Mouse (Mus musculus) kidney, postnatal 0 days (tissue): ENCODE results near the gene Svopl. TPM values are rescaled to one million over a fixed set of nuclear protein-coding genes. Genes with fewer than 3 reads are reported as not detected.

ENCODE experiments used
- ATAC-seq: fragments of 200-750 bp; cut with Nextera tagmentation; replicated peaks from 2 replicates; pipeline ENCODE4 v1.8.0; 2017; ENCODE audit warnings: low read depth, moderate number of reproducible peaks, moderate TSS enrichment, moderate library complexity; ENCODE audit not compliant: low FRiP score
- DNase-seq: peaks from one replicate; pipeline ENCODE4 v3.0.0-alpha.2; 2016; ENCODE audit warnings: low spot score
- H3K27ac ChIP-seq: fragments of 300-500 bp; sonication (generic); 2 replicates; pipeline ENCODE4 v1.5.1; 2014; ENCODE audit warnings: mild to moderate bottlenecking
- H3K27me3 ChIP-seq: fragments of 300-500 bp; sonication (generic); 2 replicates; pipeline ENCODE4 v1.6.1; 2014; ENCODE audit warnings: low read length, mixed read lengths; ENCODE audit not compliant: insufficient read depth
- H3K36me3 ChIP-seq: fragments of 300-500 bp; sonication (generic); 2 replicates; pipeline ENCODE4 v1.6.1; 2014; ENCODE audit warnings: low read length, mixed read lengths; ENCODE audit not compliant: insufficient read depth
- H3K4me1 ChIP-seq: fragments of 300-500 bp; sonication (generic); replicated peaks from 2 replicates; pipeline ENCODE4 v1.6.1; 2014; ENCODE audit warnings: antibody characterized with exemption, low read length, mixed read lengths; ENCODE audit not compliant: insufficient read depth
- H3K4me2 ChIP-seq: fragments of 300-500 bp; sonication (generic); 2 replicates; pipeline ENCODE4 v1.6.1; 2014; ENCODE audit warnings: mild to moderate bottlenecking, low read length, moderate library complexity, mixed read lengths
- H3K4me3 ChIP-seq: fragments of 300-500 bp; sonication (generic); replicated peaks from 2 replicates; pipeline ENCODE4 v1.5.1; 2014; ENCODE audit warnings: low read depth, low read length
- H3K9ac ChIP-seq: fragments of 300-500 bp; sonication (generic); 2 replicates; pipeline ENCODE4 v1.6.1; 2014; ENCODE audit warnings: low read depth, low read length
- H3K9me3 ChIP-seq: fragments of 300-500 bp; sonication (generic); replicated peaks from 2 replicates; pipeline ENCODE4 v1.6.1; 2016; ENCODE audit warnings: low read length, inconsistent platforms, mixed read lengths
- CTCF ChIP-seq: IDR thresholded peaks from 2 replicates; pipeline ENCODE4 v1.5.1; 2016; ENCODE audit warnings: antibody characterized with exemption, low read depth, mild to moderate bottlenecking, moderate library complexity
- WGBS: fragments of 180-500 bp; shearing (Covaris S2); extraction: QIAGEN DNeasy Blood & Tissue Kit; methylation state at CpG from one replicate; pipeline ENCODE4 v1.1.7; 2014; 5-methylcytosine and 5-hydroxymethylcytosine counted together
- polyA plus RNA-seq: library from polyadenylated mRNA; unstranded; fragments of >200 nt; fragmentation: Nextera tagmentation; extraction: Ambion mirVana; gene quantifications from 2 replicates; pipeline ENCODE4 v1.2.1, GENCODE M21; 2015

Svopl gene
- polyA plus RNA-seq, 1 experiment from 2014 or later, result 16.8 TPM

GRCm38 (mm10) chr6:38021406-38021805 lies 25.4 kb downstream of the Svopl start:
- DNase-seq, result no peak
- WGBS, result 86% methylated on average over 7 of the region's 7 CpGs
- Histone ChIP-seq H3K9me3 (no peaks in the 10 kb centered on the region), H3K36me3 (no peaks in the 10 kb centered on the region), H3K4me3 (no peak overlapping the region), H3K4me1 (0 out of 2 replicates have a peak, but pooled peaks cover 4% of the 10 kb centered on the region), H3K9ac (no peak overlapping the region), H3K4me2 (no peak overlapping the region), H3K27ac (no peak overlapping the region), H3K27me3 (no peaks in the 10 kb centered on the region)
- no peak for TF ChIP-seq CTCF
- ATAC-seq, result no peak

GRCm38 (mm10) chr6:38012829-38013228 lies 34.0 kb downstream of the Svopl start:
- WGBS, result 93% methylated on average over 2 of the region's 2 CpGs
- no peak overlapping the region for H3K4me2 ChIP-seq
- no peak for TF ChIP-seq CTCF
- no peak overlapping the region for H3K4me3 ChIP-seq
- no peaks in the 10 kb centered on the region for H3K27me3 ChIP-seq
- no peaks in the 10 kb centered on the region for H3K9me3 ChIP-seq
- DNase-seq (no peak), ATAC-seq (no peak)
- no peak overlapping the region for H3K27ac ChIP-seq
- no peak overlapping the region for H3K9ac ChIP-seq
- H3K36me3 ChIP-seq, result 0 out of 2 replicates have a peak, but pooled peaks cover 5% of the 10 kb centered on the region
- H3K4me1 ChIP-seq, result no peaks in the 10 kb centered on the region

- H3K4me2 ChIP-seq, result no peak overlapping the region
- no peak overlapping the region for H3K27ac ChIP-seq
- no peaks in the 10 kb centered on the region for H3K27me3 ChIP-seq
- DNase-seq (peak; percentile 90), ATAC-seq (peak; percentile 83)
- no peaks in the 10 kb centered on the region for H3K9me3 ChIP-seq
- no peak overlapping the region for H3K9ac ChIP-seq
- 10% methylated on average over 6 of the region's 6 CpGs for WGBS
- TF ChIP-seq CTCF, result peak; percentile 92
- H3K4me1 ChIP-seq, result no peaks in the 10 kb centered on the region
- 0 out of 2 replicates have a peak, but pooled peaks cover 5% of the 10 kb centered on the region for H3K36me3 ChIP-seq
- H3K4me3 ChIP-seq, result no peak overlapping the region
Observed at GRCm38 (mm10) chr6:38007459-38007858, 39.3 kb downstream of the Svopl start.

- Histone ChIP-seq H3K4me2 (no peak overlapping the region), H3K36me3 (peaks cover 40% of the 10 kb centered on the region), H3K4me1 (no peaks in the 10 kb centered on the region), H3K4me3 (no peak overlapping the region), H3K9ac (no peak overlapping the region), H3K9me3 (no peaks in the 10 kb centered on the region), H3K27ac (no peak overlapping the region), H3K27me3 (no peaks in the 10 kb centered on the region)
- TF ChIP-seq CTCF, result no peak
- no peak for ATAC-seq
- no peak for DNase-seq
- WGBS, result 88% methylated on average over 4 of the region's 4 CpGs
Observed at GRCm38 (mm10) chr6:37967386-37967785, 79.4 kb downstream of the Svopl start.

- peaks cover 27% of the 10 kb centered on the region for H3K36me3 ChIP-seq
Observed at GRCm38 (mm10) chr6:37951306-37951705, 95.5 kb downstream of the Svopl start.

GRCm38 (mm10) chr6:37936498-37936897 lies 110.3 kb downstream of the Svopl start:
- no peak for TF ChIP-seq CTCF
- H3K4me1 ChIP-seq, result no peaks in the 10 kb centered on the region
- H3K9ac ChIP-seq, result no peak overlapping the region
- H3K27me3 ChIP-seq, result no peaks in the 10 kb centered on the region
- DNase-seq, result no peak
- H3K36me3 ChIP-seq, result peaks cover 10% of the 10 kb centered on the region; the same call in 1 of the 2 replicates
- H3K27ac ChIP-seq, result no peak overlapping the region
- ATAC-seq, result no peak
- no peak overlapping the region for H3K4me2 ChIP-seq
- WGBS, result 66% methylated on average over 6 of the region's 6 CpGs
- H3K4me3 ChIP-seq, result no peak overlapping the region
- H3K9me3 ChIP-seq, result no peaks in the 10 kb centered on the region

More at GRCm38 (mm10) chr6:37951306-37951705, 95.5 kb downstream of the Svopl start:
- no peak for TF ChIP-seq CTCF
- Histone ChIP-seq H3K4me1 (no peaks in the 10 kb centered on the region), H3K4me3 (no peak overlapping the region), H3K9me3 (no peaks in the 10 kb centered on the region), H3K9ac (no peak overlapping the region), H3K4me2 (no peak overlapping the region), H3K27me3 (no peaks in the 10 kb centered on the region), H3K27ac (no peak overlapping the region)
- WGBS, result 89% methylated on average over 6 of the region's 6 CpGs
- no peak for ATAC-seq
- DNase-seq, result no peak

Other genes starting within 250 kb of the Svopl start
- 13.6 and 14.3 TPM in 2 replicates for gene Trim24, start 176.2 kb downstream of the Svopl start, polyA plus RNA-seq
- 198 and 199 TPM in 2 replicates for gene Tmem213, start 62.3 kb upstream of the Svopl start, polyA plus RNA-seq
- gene Atp6v0a4, start 77.6 kb upstream of the Svopl start, polyA plus RNA-seq, result 37.9 and 45.2 TPM in 2 replicates
- 3.4 and 3.5 TPM in 2 replicates for gene D630045J12Rik, start 207.0 kb upstream of the Svopl start, polyA plus RNA-seq